Mouse (Mus musculus) erythroblast, adult 5-6 weeks (primary cell): ENCODE data around the gene Syce3. TPM values are rescaled to one million over a fixed set of nuclear protein-coding genes. Genes with fewer than 3 reads are reported as not detected.

Experiments
- total RNA-seq, 2 experiments: library from RNA; stranded (forward) in 1 of 2; stranded (reverse) in 1 of 2; fragments of 150-400 nt in 1 of 2; fragments of 200-764, 138-1000 nt in 1 of 2; gene quantifications; 2 replicates each; pipeline versions ENCODE4 v1.2.3 to v1.2.4; 2015 to 2017; ENCODE audit warnings: low replicate concordance in 2 of 2

Gene Syce3
- total RNA-seq, 2 experiments from 2014 or later, result not detected

Other genes starting within 250 kb of the Syce3 start
- 9.6 and 14.2 TPM in 2 replicates for gene Plxnb2, start 229.7 kb downstream of the Syce3 start, total RNA-seq (2015; ENCODE audit: low replicate concordance)
- 4.9 and 6.9 TPM in 2 replicates for gene Plxnb2, start 229.7 kb downstream of the Syce3 start, total RNA-seq (2017; ENCODE audit: low replicate concordance)
- not detected in 2 replicates for gene Dennd6b, start 214.0 kb downstream of the Syce3 start, total RNA-seq (2015; ENCODE audit: low replicate concordance)
- gene Dennd6b, start 214.0 kb downstream of the Syce3 start, total RNA-seq (2017; ENCODE audit: low replicate concordance), result 0.84 and 1.7 TPM in 2 replicates
- 18.1 and 19.6 TPM in 2 replicates for gene Ppp6r2, start 198.9 kb downstream of the Syce3 start, total RNA-seq (2015; ENCODE audit: low replicate concordance)
- gene Ppp6r2, start 198.9 kb downstream of the Syce3 start, total RNA-seq (2017; ENCODE audit: low replicate concordance), result 26.2 and 47.5 TPM in 2 replicates
- 38.9 and 39.6 TPM in 2 replicates for gene Sbf1, start 95.2 kb downstream of the Syce3 start, total RNA-seq (2015; ENCODE audit: low replicate concordance)
- gene Sbf1, start 95.2 kb downstream of the Syce3 start, total RNA-seq (2017; ENCODE audit: low replicate concordance), result 11.2 and 22.4 TPM in 2 replicates
- not detected in 2 replicates for gene Adm2, start 87.8 kb downstream of the Syce3 start, total RNA-seq (2015; ENCODE audit: low replicate concordance)
- not detected in 2 replicates for gene Adm2, start 87.8 kb downstream of the Syce3 start, total RNA-seq (2017; ENCODE audit: low replicate concordance)
- gene Miox, start 76.1 kb downstream of the Syce3 start, total RNA-seq (2015; ENCODE audit: low replicate concordance), result not detected in 2 replicates
- not detected in 2 replicates for gene Miox, start 76.1 kb downstream of the Syce3 start, total RNA-seq (2017; ENCODE audit: low replicate concordance)
- gene Lmf2, start 54.8 kb downstream of the Syce3 start, total RNA-seq (2015; ENCODE audit: low replicate concordance), result 18.6 and 21.3 TPM in 2 replicates
- 8.3 and 9.1 TPM in 2 replicates for gene Lmf2, start 54.8 kb downstream of the Syce3 start, total RNA-seq (2017; ENCODE audit: low replicate concordance)
- 30.6 and 48.1 TPM in 2 replicates for gene Ncaph2, start 54.8 kb downstream of the Syce3 start, total RNA-seq (2015; ENCODE audit: low replicate concordance)
- 60.7 and 118 TPM in 2 replicates for gene Ncaph2, start 54.8 kb downstream of the Syce3 start, total RNA-seq (2017; ENCODE audit: low replicate concordance)
- gene Sco2, start 36.7 kb downstream of the Syce3 start, total RNA-seq (2015; ENCODE audit: low replicate concordance), result 1.3 and 5.2 TPM in 2 replicates
- gene Sco2, start 36.7 kb downstream of the Syce3 start, total RNA-seq (2017; ENCODE audit: low replicate concordance), result 0.68 and 2.1 TPM in 2 replicates
- not detected in 2 replicates for gene Tymp, start 33.5 kb downstream of the Syce3 start, total RNA-seq (2015; ENCODE audit: low replicate concordance)
- not detected in 2 replicates for gene Tymp, start 33.5 kb downstream of the Syce3 start, total RNA-seq (2017; ENCODE audit: low replicate concordance)
- not detected in 2 replicates for gene Odf3b, start 31.2 kb downstream of the Syce3 start, total RNA-seq (2015; ENCODE audit: low replicate concordance)
- 2.3 TPM in 1 of 2 replicates, not detected in the other for gene Odf3b, start 31.2 kb downstream of the Syce3 start, total RNA-seq (2017; ENCODE audit: low replicate concordance)
- not detected in 2 replicates for gene Klhdc7b, start 25.6 kb downstream of the Syce3 start, total RNA-seq (2015; ENCODE audit: low replicate concordance)
- not detected in 2 replicates for gene Klhdc7b, start 25.6 kb downstream of the Syce3 start, total RNA-seq (2017; ENCODE audit: low replicate concordance)
- 2.1 and 6.9 TPM in 2 replicates for gene Cpt1b, start 15.4 kb upstream of the Syce3 start, total RNA-seq (2015; ENCODE audit: low replicate concordance)
- 0.84 and 4.4 TPM in 2 replicates for gene Cpt1b, start 15.4 kb upstream of the Syce3 start, total RNA-seq (2017; ENCODE audit: low replicate concordance)
- 0.58 and 1.0 TPM in 2 replicates for gene C730034F03Rik, start 19.1 kb upstream of the Syce3 start, total RNA-seq (2015; ENCODE audit: low replicate concordance)
- gene C730034F03Rik, start 19.1 kb upstream of the Syce3 start, total RNA-seq (2017; ENCODE audit: low replicate concordance), result 1.4 and 5.3 TPM in 2 replicates
- not detected in 2 replicates for gene Gm44502, start 19.2 kb upstream of the Syce3 start, total RNA-seq (2015; ENCODE audit: low replicate concordance)
- gene Gm44502, start 19.2 kb upstream of the Syce3 start, total RNA-seq (2017; ENCODE audit: low replicate concordance), result 0.14 TPM in 1 of 2 replicates, not detected in the other
- gene Chkb, start 19.4 kb upstream of the Syce3 start, total RNA-seq (2015; ENCODE audit: low replicate concordance), result 82.0 and 92.2 TPM in 2 replicates
- 28.6 and 30.9 TPM in 2 replicates for gene Chkb, start 19.4 kb upstream of the Syce3 start, total RNA-seq (2017; ENCODE audit: low replicate concordance)
- 0.19 and 0.21 TPM in 2 replicates for gene Mapk8ip2, start 43.4 kb upstream of the Syce3 start, total RNA-seq (2015; ENCODE audit: low replicate concordance)
- 0.14 and 0.34 TPM in 2 replicates for gene Mapk8ip2, start 43.4 kb upstream of the Syce3 start, total RNA-seq (2017; ENCODE audit: low replicate concordance)
- 0.42 TPM in 1 of 2 replicates, not detected in the other for gene Arsa, start 66.9 kb upstream of the Syce3 start, total RNA-seq (2015; ENCODE audit: low replicate concordance)
- 1.5 and 2.2 TPM in 2 replicates for gene Arsa, start 66.9 kb upstream of the Syce3 start, total RNA-seq (2017; ENCODE audit: low replicate concordance)
- gene Shank3, start 89.1 kb upstream of the Syce3 start, total RNA-seq (2015; ENCODE audit: low replicate concordance), result 0.63 and 0.77 TPM in 2 replicates
- 0.98 and 1.0 TPM in 2 replicates for gene Shank3, start 89.1 kb upstream of the Syce3 start, total RNA-seq (2017; ENCODE audit: low replicate concordance)
- not detected in 2 replicates for gene Acr, start 157.8 kb upstream of the Syce3 start, total RNA-seq (2015; ENCODE audit: low replicate concordance)
- gene Acr, start 157.8 kb upstream of the Syce3 start, total RNA-seq (2017; ENCODE audit: low replicate concordance), result not detected in 2 replicates
- 0.84 and 5.0 TPM in 2 replicates for gene Rabl2, start 181.4 kb upstream of the Syce3 start, total RNA-seq (2015; ENCODE audit: low replicate concordance)
- gene Rabl2, start 181.4 kb upstream of the Syce3 start, total RNA-seq (2017; ENCODE audit: low replicate concordance), result 4.5 and 5.6 TPM in 2 replicates